Comparison of ENCODE assay signal across 9 mouse cellular contexts in the genomic region with DNA sequence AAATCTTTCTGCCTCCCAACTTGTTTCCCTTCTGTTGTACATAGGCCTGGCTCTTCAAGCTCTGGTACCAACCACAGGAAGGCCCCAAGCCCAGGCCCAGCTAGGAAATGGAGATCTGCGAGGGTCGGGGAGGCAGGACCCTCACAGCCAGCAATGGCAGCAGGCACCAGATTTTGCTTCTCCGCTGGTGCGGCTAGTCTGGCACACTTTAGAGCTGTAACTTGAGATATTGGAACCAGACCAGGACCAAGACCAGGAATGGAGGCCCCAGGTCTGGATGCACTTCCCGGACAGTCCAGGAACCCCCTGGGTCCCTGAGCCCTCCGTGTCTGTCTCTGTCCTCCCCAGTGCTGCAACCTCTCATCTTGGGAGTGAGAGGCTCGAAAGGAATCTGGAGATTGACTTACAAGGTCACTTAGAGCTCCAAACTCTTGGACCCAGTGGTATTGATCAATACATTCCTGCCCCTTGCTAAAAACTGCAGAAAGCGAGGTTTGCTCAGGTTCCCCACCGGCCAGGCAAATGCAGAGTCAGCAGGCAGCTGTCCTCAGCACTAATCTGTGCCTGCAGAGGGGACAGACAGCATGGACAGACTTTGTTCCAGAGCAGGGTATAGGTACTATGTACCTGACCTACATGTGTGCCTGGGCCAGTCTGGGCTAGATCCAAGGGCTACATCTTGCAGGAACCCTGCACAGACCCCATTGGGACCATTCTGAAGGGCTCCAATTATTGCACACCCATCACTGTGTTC. TPM values are rescaled to one million over a fixed set of nuclear protein-coding genes. Genes with fewer than 3 reads are reported as not detected.
DNase-seq lines count a peak whose midpoint lies in the region; ATAC-seq and TF ChIP-seq lines count a peak whose summit lies in the region.
"Had no signal": no experiment of that assay in that cellular context is flagged by ENCODE, and none has a peak within 500 bp of the region (broad histone marks: within the 10 kb centered on the region; RNA-seq: fewer than 3 reads in every experiment).

No protein-coding gene starts in this region.

- H3K4me2 ChIP-seq in hindbrain, embryonic 12.5 days (replicated peaks): peak overlapping the region; percentile 90; the same call in 1 of the 2 replicates
- H3K4me2 ChIP-seq in hindbrain, embryonic 14.5 days (replicated peaks): no peak overlapping the region
- H3K4me2 ChIP-seq in liver, embryonic 15.5 days: peak overlapping the region; percentile 89

- no peak overlapping the region for H3K27ac ChIP-seq in hindbrain, embryonic 12.5 days
- H3K27ac ChIP-seq in hindbrain, embryonic 14.5 days: no peak overlapping the region
- H3K27ac ChIP-seq in liver, embryonic 15.5 days (replicated peaks): no peak overlapping the region
- H3K27ac ChIP-seq: left cerebral cortex, adult 2 months had no signal

- no peak for TF ChIP-seq CTCF in brain, embryonic 14.5 days (IDR thresholded peaks at IDR 0.05; ENCODE audit: borderline replicate concordance, extremely low read depth, insufficient read depth, insufficient read length)

- peak; percentile 33 for DNase-seq in adrenal gland, postnatal 14 days
- no peak for DNase-seq in adrenal gland, postnatal 4 days (ENCODE audit: low spot score in 2 of 2)
- no peak for DNase-seq in hindbrain, embryonic 14.5 days (ENCODE audit: low spot score)
- peak; percentile 9 for DNase-seq in brain, embryonic 14.5 days (ENCODE audit: low read depth)
- DNase-seq in ovary, adult 18-20 months (ENCODE audit: low spot score): no peak
- no peak for DNase-seq in layer of hippocampus, postnatal 36 days

- H3K9ac ChIP-seq in hindbrain, embryonic 12.5 days: no peak overlapping the region
- no peak overlapping the region for H3K9ac ChIP-seq in hindbrain, embryonic 14.5 days
- H3K9ac ChIP-seq in liver, embryonic 15.5 days: no peak overlapping the region

- H3K27me3 ChIP-seq in hindbrain, embryonic 12.5 days: peaks cover 36% of the 10 kb centered on the region
- no peaks in the 10 kb centered on the region for H3K27me3 ChIP-seq in hindbrain, embryonic 14.5 days (ENCODE audit: control insufficient read depth, insufficient read depth, low read length)
- H3K27me3 ChIP-seq in liver, embryonic 15.5 days: peaks cover 17% of the 10 kb centered on the region; the same call in 1 of the 2 replicates

- peaks cover 17% of the 10 kb centered on the region; the same call in 1 of the 2 replicates for H3K4me1 ChIP-seq in hindbrain, embryonic 12.5 days
- H3K4me1 ChIP-seq in hindbrain, embryonic 14.5 days (replicated peaks; ENCODE audit: control insufficient read depth, insufficient read depth, low read length): peaks cover 28% of the 10 kb centered on the region
- peaks cover 31% of the 10 kb centered on the region for H3K4me1 ChIP-seq in liver, embryonic 15.5 days (replicated peaks)

- no peak for ATAC-seq in hindbrain, embryonic 12.5 days (ENCODE audit: low FRiP score)
- no peak for ATAC-seq in hindbrain, embryonic 14.5 days (ENCODE audit: low FRiP score)
- no peak for ATAC-seq in liver, embryonic 15.5 days (ENCODE audit: insufficient read depth)

- TF ChIP-seq POLR2A in brain, embryonic 14.5 days (IDR thresholded peaks at IDR 0.05; ENCODE audit: borderline replicate concordance, extremely low read depth, insufficient read depth, insufficient read length, poor library complexity, severe bottlenecking): no peak

- 50% methylated on average over 9 of the region's 9 CpGs for WGBS in hindbrain, embryonic 12.5 days
- WGBS in hindbrain, embryonic 14.5 days: 58% methylated on average over 9 of the region's 9 CpGs
- WGBS in liver, embryonic 15.5 days (ENCODE audit: insufficient replicate concordance): 61% methylated on average over 9 of the region's 9 CpGs

- no peak overlapping the region for H3K4me3 ChIP-seq in hindbrain, embryonic 12.5 days
- no peak overlapping the region for H3K4me3 ChIP-seq in hindbrain, embryonic 14.5 days (replicated peaks; ENCODE audit: low read length)
- H3K4me3 ChIP-seq in liver, embryonic 15.5 days (replicated peaks): no peak overlapping the region

- no peaks in the 10 kb centered on the region for H3K36me3 ChIP-seq in hindbrain, embryonic 12.5 days
- H3K36me3 ChIP-seq in hindbrain, embryonic 14.5 days (replicated peaks; ENCODE audit: control insufficient read depth, insufficient read depth): no peaks in the 10 kb centered on the region
- H3K36me3 ChIP-seq in liver, embryonic 15.5 days (replicated peaks): no peaks in the 10 kb centered on the region

- no peaks in the 10 kb centered on the region for H3K9me3 ChIP-seq in hindbrain, embryonic 12.5 days (replicated peaks)
- H3K9me3 ChIP-seq in hindbrain, embryonic 14.5 days (ENCODE audit: control insufficient read depth, low read length): no peaks in the 10 kb centered on the region
- no peaks in the 10 kb centered on the region for H3K9me3 ChIP-seq in liver, embryonic 15.5 days (replicated peaks)

RNA-seq across cellular contexts. Expression of gene Card19, which starts 1.1 kb away (rescaled TPM):
- total RNA-seq in adrenal gland, postnatal 14 days (2021): 60.3 and 60.6 TPM in 2 replicates
- 10 to 100 TPM; 48.9 to 62.7 TPM for total RNA-seq in adrenal gland, postnatal 4 days (2021)
- polyA plus RNA-seq in hindbrain, embryonic 12.5 days (2016; fragmentation: Nextera tagmentation; extraction: Ambion mirVana): 34.8 and 36.8 TPM in 2 replicates
- 31.0 and 37.0 TPM in 2 replicates for polyA plus RNA-seq in hindbrain, embryonic 14.5 days (2014; fragmentation: Nextera tagmentation; extraction: Ambion mirVana)
- 26.2 and 26.9 TPM in 2 replicates for polyA plus RNA-seq in brain, embryonic 14.5 days (2012; rRNA removed)
- polyA plus RNA-seq in liver, embryonic 15.5 days (2015; fragmentation: Nextera tagmentation; extraction: Ambion mirVana): 15.0 and 16.7 TPM in 2 replicates
- 10 to 100 TPM; 13.9 to 15.0 TPM for total RNA-seq in layer of hippocampus, postnatal 36 days (2021)

RNA-seq across cellular contexts. Expression of gene Ninj1, which starts 29.7 kb away (rescaled TPM):
- 69.8 and 83.7 TPM in 2 replicates for total RNA-seq in adrenal gland, postnatal 14 days (2021)
- 10 to 100 TPM; 49.0 to 51.9 TPM for total RNA-seq in adrenal gland, postnatal 4 days (2021)
- polyA plus RNA-seq in hindbrain, embryonic 12.5 days (2016; fragmentation: Nextera tagmentation; extraction: Ambion mirVana): 26.5 and 28.1 TPM in 2 replicates
- polyA plus RNA-seq in hindbrain, embryonic 14.5 days (2014; fragmentation: Nextera tagmentation; extraction: Ambion mirVana): 33.3 and 33.5 TPM in 2 replicates
- 22.5 and 26.7 TPM in 2 replicates for polyA plus RNA-seq in brain, embryonic 14.5 days (2012; rRNA removed)
- polyA plus RNA-seq in liver, embryonic 15.5 days (2015; fragmentation: Nextera tagmentation; extraction: Ambion mirVana): 48.7 and 57.1 TPM in 2 replicates
- total RNA-seq in layer of hippocampus, postnatal 36 days (2021): 10 to 100 TPM; 18.7 to 19.3 TPM

RNA-seq across cellular contexts. Expression of gene Susd3, which starts 31.5 kb away (rescaled TPM):
- 0.70 and 3.6 TPM in 2 replicates for total RNA-seq in adrenal gland, postnatal 14 days (2021)
- 10 to 100 TPM in 1 of 2 experiments, 1 to 10 TPM in 1; 8.2 to 11.3 TPM for total RNA-seq in adrenal gland, postnatal 4 days (2021)
- polyA plus RNA-seq in hindbrain, embryonic 12.5 days (2016; fragmentation: Nextera tagmentation; extraction: Ambion mirVana): 0.47 and 0.96 TPM in 2 replicates
- polyA plus RNA-seq in hindbrain, embryonic 14.5 days (2014; fragmentation: Nextera tagmentation; extraction: Ambion mirVana): 0.72 and 0.98 TPM in 2 replicates
- polyA plus RNA-seq in brain, embryonic 14.5 days (2012; rRNA removed): 0.44 and 0.72 TPM in 2 replicates
- 1.6 TPM in 2 replicates for polyA plus RNA-seq in liver, embryonic 15.5 days (2015; fragmentation: Nextera tagmentation; extraction: Ambion mirVana)
- 1 to 10 TPM; 2.5 to 2.6 TPM for total RNA-seq in layer of hippocampus, postnatal 36 days (2021)

Comparison
In these comparisons a context has a peak if more than half of its experiments do, and no peak if none do; other contexts are left out.
1. DNase-seq: peak in adrenal gland, postnatal 14 days (single experiment) and brain, embryonic 14.5 days (single experiment); none in adrenal gland, postnatal 4 days (0 of 2), hindbrain, embryonic 14.5 days (single experiment), ovary, adult 18-20 months (single experiment) and layer of hippocampus, postnatal 36 days (0 of 2).